Mouse (Mus musculus) erythroblast, embryonic 14.5 days (primary cell): ENCODE data around the gene Dnah17.

Source experiments
- GATA1 ChIP-seq: IDR thresholded peaks from 2 replicates; pipeline ENCODE4 v1.6.1; 2012; ENCODE audit warnings: low read length, inconsistent platforms, mixed read lengths
- TAL1 ChIP-seq: IDR thresholded peaks from 3 replicates; pipeline ENCODE4 v1.6.1; 2012; ENCODE audit warnings: low read length, inconsistent platforms, mixed read lengths

- TF ChIP-seq GATA1 (no peak), TAL1 (no peak)
Observed at GRCm38 (mm10) chr11:118145092-118145491, 14.7 kb upstream of the Dnah17 start.
